Mouse (Mus musculus) retina, postnatal 7 days (tissue): Measurements from ENCODE around the gene Lcn12.

Source experiments
- DNase-seq: peaks from one replicate; pipeline ENCODE4 v3.0.0-alpha.2; 2012; ENCODE audit warnings: low read depth, low spot score

Lcn12 gene

DNA sequence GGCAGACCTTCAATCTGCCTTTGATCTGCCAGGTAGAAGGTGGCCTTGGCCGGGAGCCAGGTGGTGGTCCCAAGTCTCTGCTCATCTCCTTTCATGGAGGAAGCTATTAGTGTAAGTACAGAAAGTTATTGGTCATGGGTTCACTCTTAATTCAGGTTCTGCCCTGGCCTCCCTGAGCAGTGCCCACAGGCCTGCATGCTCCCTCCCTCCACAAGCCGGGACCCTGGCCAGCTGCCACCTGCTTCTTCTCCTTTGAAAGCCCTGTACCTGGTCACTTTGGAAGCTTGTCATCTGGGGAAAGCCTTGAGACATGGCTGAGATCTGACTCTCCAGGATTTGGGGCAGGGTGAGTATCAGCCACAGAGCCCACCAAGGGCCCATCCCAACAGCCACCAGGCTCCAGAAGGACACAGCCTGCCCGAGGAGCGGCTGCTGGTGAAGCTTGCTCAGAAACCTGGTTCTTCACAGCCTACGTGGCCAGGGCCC is at the start of gene Lcn12:
Gene Lcn12, minus strand, starts transcription at position 436 of the 486 bp plus-strand sequence.
- no peak for DNase-seq

DNA sequence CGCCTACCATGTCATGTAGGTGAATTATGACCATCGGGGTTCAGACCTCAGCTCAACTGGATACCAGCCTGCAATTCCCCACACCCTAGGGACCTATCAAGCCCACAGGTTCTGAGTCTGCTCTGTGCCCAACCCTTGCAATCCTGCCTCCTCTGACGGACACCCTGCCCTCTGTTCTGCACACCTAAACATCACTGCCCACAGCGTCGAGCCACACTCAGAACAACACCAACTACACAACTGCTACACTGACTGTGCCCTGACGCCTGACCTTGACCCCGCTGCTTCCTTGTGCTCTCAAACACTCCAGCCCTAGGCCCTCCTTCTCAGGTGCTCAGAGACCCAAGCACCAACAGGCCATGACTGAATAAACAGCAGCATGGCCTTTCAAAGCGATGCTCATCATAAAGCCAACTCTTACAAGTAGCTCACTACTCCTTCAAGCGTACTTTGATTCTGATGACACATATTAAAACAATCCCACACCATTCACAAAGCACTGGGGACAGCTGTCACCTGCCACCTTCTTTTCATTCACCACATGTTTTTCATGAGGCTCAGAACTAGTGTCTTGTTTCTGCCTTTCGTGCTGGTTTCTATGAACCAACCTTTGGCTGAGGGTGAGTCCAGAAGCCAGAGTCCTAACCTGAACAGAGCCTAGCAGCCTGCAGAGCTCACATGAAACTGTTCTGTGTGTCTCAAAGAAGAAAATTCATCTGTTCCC is 48.1 kb upstream of the Lcn12 start:
- no peak for DNase-seq

DNA sequence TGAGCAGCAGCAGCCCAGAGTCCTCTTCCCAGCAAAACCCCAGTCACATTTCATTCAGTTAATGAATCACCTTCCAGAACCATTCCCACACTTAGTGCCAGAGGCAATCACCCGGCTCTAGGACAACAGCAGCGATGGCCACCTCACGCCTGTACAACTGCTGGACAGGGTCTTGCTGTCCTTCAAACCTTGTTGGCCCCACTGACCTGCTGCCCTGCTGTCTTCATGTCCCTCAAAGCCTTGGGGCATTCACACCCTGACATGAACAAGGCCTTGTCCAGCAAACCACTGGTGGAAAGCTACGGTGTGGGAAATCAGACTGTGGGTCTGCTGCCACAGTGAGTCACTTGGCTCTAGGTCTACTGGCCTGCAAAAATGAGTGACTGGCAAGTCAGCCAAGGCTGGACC is 46.8 kb upstream of the Lcn12 start:
- no peak for DNase-seq

DNA sequence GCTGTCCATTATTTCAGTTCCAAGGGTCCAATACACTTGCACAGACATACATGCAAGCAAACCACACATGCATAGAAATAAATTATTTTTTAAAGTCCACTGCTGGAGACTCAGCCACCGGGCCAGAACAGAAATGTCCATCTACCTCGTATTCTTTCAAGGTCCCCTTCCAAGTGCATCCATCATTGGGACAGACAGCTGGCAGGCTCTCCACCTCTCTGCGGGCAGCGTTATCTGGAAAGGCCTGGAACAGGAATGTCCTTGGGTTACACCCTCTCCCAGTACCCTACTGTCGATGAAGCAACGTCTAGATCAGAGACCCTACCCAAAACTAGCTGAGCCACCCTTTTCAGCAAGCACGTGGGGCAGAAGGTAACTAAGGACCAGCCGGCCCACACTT is 42.8 kb upstream of the Lcn12 start:
- DNase-seq: no peak

DNA sequence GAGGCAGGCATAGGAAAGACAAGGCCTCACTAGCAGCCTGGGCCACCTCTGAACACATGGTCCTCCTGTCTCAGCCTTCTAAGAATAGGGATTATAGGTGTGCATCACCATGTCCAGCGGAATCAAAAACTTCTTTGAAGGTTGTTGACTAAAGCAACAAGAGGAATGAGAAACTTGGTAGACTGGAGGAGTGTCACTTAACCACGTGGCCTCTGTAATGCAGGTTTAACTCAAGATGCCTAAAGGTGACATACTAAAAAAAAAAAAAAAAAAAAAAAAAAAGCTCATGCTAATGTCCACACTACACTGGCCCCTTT is 41.1 kb upstream of the Lcn12 start:
- DNase-seq: no peak

DNA sequence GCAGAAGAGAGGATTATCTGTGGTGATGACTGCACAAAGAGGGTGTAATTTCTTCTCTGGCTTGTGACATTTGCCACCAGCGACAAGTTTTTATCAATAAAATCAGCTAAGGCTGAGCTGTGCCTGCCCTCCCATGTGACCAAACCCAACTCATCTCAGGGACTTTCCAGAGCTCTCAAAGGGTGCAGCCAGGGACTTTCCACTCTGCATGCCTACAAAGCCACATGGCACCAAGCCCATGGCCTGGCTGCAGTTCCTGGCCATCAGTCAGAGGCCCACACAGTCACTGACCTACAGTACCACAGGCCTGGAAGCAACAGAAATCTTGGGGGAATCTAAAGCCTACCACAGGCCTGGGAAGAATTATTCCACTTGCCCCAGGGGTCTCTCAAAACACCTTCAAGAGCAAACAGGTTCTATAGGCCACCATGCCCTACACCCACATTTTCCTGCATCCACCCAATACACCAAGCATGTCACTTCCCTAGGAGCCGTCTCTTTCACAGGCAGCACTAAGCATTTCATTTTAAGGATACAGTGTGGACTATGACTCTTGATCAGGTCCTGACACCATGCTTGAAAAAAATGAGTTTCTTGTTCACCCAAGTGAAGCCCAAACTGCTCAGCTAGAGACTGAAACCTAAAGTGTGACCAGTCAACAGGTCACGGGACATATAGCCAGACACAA is 40.6 kb upstream of the Lcn12 start:
- no peak for DNase-seq

DNA sequence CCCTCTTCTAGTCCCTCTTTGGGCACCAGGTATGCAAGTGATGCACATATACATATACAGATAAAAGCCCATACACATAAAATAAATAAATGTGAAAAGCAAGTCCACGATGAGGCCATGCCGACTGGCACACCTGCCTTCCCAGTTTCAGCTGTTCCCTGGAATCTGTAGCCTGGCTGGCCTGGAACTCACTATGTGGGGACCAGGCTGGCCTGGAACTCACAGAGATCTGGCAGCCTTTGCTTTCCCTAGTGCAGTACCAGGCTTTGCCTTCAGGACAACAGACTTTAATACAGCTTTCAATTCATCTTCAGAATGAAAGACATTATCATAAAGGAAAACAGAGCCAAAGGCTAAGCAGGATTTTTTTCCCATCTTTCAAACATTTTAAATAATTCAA is 40.0 kb upstream of the Lcn12 start:
- no peak for DNase-seq

DNA sequence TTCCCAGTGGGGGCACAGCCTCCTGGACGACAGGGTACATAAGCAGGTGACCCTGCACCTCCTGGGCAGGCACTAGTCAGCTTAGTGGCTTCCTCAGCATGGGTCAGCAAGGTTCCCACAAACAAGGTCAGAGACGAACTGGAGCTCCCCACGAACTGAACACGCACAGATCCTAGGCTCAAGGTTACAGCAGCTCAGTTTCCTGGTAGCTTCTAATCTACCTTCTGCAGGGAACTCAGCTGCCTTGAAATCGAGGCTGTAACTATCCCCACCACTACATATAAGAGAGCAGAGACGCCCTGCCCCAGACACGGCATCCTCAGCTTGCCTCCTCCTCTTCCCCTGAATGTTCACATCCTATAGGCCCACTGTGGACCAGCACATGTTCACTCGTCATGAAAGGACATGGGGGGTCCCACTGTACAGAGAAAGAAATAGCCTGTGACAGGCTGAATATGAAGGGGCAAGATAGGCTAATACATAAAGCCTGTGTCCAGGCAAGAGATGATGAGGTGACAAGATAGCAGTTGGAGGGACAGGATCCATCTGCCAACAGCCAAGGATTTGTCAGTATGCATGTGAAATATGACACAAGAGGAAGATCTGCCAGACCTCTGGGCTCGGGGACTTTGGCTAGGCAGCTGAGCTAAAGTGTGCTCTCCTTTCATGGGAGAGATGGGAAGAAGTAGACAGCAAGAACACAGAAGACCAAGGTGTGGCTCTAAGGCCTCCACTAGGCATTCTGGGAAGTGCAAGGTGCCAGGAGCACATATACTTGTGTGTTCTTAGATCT is 33.0 kb upstream of the Lcn12 start:
- no peak for DNase-seq

DNA sequence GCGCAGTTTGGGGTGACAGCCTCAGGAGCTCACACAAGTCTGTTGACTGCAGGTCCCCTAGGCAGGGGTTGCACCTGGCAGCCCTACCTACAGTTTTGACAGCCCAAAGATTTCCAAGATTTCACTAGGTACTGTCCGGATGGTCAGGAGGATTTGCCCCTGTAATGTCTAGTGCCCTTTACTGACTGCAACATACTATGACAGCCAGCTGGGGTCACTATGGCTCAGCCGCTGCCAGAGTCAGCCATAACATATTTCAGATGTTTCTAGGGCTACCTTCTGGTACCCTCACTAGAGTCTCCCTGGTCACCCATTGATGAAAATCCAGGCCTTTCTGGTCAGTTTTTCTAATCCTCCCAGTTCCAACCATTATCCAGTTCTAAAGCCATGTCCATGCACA is 16.2 kb upstream of the Lcn12 start:
- DNase-seq: no peak

DNA sequence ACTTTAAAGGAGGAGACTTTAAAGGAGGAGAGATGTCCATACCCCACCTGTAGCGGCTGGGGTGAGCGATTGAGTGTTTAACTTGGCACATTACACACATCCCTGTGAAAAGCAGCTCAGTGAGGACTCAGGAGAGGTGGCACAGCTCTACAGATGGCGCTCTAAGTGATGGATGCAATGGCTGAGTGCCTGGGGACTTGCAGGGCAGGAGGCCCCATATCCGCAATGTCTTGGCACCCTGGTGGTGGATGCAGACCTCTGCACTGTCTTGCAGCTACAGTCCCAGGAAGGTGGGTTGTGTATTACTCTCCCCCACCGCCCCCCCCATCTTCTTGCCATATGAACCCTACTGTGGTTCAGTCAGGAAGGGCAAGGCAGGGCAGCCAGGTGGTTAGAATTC is 13.3 kb upstream of the Lcn12 start:
- DNase-seq: no peak

DNA sequence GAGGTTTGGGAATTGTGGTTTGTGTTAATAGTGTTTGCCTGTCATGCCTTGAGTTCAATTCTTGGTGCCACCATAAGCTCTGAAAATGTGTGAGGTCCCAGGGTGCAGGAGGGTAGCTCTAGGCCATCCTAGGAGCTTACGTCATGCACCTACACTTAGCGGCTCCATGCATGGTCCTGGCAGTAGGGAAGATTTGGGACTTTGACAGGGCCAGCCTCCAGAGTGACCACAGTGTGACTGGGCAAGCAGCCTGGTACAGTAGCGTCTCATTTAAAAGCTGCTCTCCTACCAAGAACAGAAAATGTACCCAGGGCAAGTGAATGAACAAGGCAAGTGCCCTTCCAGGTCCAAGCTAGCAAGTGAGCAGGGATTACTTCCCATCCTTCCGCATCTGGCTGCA is 12.1 kb upstream of the Lcn12 start:
- no peak for DNase-seq

DNA sequence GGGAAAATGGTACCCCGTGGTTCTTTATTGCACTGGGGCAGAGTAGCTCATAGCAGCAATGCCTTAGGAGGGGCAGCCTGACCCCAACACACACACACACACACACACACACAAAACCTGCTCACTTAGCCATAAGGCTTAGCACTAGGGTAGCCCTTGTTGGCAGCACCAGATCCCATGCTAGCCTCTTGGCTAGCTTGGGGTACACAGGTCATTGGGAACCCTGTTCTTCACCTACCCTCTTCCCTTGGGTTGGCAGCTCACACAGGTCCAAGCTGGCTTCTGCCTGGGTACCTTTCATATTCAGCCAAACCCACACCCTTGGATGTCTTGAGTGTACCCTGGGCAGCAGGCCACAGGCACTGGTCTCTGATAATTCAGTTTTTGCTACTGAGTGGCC is 11.3 kb upstream of the Lcn12 start:
- no peak for DNase-seq

DNA sequence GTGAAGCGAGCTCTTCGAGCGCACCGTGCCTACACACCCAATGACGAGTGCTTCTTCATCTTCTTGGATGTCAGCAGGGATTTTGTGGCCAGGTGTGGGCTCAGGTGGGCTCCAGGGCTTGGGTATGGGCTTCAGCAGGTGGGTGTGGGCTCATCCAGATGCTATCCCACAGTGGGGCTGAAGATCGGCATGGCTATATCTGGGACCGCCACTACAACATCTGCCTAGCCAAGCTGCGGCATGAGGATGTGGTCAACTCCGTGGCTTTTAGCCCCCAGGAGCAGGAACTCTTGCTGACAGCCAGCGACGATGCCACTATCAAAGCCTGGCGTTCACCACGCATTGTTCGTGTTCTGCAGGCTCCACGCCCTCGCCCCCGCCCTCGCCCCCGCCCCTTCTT is 10.8 kb upstream of the Lcn12 start:
- DNase-seq: no peak

DNA sequence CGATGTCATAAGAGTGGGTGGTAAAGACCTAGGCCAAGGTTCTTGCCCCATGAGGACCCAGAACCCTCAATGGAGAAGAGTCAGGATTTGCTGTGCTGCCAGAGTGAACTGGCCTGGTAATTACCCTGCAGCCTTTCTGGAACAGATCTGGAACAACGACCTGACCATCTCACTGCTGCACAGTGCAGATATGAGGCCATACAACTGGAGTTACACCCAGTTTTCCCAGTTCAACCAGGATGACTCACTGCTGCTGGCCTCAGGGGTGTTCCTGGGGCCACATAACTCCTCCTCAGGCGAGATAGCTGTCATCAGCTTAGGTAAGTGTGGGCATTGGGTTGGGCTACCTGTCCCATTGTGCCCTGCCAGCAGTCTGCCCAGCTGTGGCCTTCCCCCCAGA is 9.0 kb upstream of the Lcn12 start:
- DNase-seq: no peak

DNA sequence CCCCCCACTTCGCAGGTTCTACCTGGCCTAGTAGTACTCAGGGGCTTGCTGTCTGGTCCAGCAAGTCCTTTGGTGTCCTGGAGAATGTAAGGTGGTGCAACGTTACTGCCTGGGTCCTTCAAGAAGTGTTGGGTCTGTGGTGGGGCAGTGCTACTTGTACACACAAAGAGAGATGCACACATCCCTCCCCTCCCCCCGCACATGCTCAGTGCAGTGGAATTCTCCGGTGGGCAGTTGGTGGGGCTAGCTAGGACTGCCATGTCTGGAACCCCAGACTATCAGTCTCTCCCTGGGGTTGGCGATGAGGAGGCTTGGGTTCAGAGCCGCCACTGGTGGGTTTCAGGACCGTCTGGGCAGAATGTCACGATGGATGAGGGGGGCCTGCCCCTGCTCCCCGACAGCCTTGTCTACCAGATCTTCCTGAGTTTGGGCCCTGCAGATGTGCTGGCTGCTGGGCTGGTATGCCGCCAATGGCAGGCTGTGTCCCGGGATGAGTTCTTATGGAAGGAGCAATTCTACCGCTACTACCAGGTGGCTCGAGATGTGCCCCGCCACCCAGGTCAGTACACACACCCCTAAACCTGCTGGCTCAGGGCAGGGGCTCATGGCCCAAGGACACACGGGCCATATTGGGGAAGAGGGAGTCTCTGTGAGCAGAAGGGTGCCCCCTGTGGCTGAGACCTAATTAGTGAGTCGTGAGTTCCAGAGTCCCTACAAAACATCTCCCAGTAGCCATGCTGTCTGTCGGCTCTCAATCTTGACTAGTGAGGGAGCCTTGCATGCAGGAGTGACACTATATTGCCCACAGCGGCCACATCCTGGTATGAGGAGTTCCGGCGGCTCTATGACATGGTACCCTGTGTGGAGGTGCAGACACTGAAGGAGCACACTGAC is 8.1 kb upstream of the Lcn12 start, which contains the start of gene C8g:
Gene C8g, minus strand, starts transcription at position 127 of the 894 bp plus-strand sequence.
- no peak for DNase-seq

DNA sequence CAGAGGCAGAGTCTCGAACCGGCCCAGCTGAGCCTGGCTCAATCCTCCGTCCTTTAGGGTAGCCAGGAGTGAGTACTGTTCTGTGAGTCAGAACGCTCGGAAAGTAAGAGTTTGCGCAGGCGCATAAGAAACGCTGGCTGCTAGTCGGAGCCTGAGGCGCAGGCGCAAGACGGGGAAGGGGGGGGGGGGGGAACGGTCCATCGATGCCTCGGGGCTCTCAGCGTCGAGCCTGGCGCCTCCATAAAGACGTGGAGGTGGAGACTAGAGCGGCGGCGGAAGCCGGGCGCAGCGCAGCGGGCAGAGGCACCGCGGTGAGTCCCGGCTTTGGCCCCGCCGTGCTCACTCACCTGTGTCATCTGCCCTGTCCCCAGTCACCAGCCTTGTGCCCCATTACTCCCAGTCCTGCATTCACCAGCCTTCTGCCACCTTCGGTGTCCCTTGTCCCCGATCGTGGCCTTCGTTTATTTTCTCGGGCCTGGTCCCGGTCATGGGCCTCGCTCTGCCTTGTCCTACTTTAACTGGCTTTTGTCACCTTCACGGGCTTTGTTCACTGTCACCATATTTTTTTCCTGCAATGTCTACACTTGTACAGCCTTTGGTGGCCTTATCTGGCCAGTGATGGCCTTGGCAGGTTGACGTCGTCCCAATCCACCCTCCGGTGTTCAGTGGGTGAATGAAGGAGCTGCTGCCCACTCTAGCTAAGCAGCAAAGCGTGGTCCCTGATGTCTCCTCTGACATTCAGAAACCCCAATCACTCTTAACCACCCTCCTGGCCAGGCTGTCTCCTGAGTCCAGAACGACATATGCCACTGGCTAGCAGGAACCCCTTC is 7.1 kb upstream of the Lcn12 start, which contains the start of gene Fbxw5:
Gene Fbxw5, plus strand, starts transcription at position 175 of the 830 bp plus-strand sequence.
- DNase-seq: peak; percentile 94

DNA sequence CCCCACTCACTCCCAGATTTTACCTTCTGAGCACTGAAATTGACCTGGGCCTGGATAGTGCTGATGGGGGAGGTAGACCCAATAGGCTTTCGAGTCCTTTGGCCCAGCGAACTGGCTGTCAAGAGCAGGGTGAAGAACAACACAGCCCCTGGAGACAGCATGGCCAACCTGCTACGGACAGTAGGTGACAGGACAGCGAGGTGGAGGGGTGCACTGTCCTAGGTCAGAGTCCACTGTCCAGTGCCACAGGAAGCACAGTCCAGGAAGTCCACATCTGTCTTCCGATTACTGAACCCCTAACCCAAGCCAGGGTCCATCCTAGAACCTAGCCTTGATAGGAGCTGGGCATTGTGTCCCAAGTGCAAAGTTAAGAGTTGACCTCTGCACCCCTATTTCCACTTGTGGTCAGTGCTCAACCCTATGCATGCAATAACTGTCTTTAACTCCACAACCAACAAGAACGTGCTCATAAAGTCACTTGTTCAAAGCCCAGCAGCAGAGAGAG is 6.4 kb upstream of the Lcn12 start:
- DNase-seq: no peak

DNA sequence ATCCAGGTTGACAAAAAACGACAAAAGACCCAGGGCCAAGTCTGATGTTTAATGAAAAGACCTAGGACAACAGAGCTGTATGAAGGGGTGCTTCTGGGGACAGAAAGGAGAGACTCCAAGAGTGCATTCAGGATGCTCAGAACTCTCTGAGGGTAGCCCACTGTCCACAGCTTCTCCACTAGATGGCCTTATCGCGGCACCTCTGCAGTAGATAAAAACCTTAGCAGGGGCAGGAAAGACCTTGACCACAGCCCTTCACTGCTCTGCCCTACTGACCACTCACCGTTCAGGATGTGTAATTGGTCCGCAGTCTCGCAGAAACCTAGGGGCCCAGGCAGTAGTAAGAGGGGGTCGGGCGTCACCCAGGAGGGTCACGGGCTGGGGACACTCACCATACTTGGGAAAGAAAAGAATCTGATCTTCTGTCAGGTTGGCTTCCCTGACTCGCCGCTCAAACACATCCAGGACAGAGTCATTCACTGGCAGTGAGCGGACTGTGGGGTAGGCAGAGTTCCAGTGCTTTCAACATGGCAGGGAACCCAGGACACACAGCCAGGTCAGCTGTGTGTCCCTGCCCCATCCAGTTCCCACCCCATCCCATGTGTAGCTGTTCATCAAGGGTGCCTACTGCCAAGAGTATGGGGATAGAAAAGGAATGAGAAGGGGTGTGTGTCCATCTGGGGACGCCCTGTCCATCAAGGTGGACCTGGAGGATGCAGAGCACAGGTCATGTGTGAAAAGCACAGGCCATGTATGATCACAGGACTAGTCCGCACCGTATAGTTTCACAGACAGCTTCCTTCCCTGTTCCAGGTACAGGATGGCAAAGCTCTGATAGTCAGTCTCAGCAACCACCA is 5.1 kb upstream of the Lcn12 start:
- no peak for DNase-seq

DNA sequence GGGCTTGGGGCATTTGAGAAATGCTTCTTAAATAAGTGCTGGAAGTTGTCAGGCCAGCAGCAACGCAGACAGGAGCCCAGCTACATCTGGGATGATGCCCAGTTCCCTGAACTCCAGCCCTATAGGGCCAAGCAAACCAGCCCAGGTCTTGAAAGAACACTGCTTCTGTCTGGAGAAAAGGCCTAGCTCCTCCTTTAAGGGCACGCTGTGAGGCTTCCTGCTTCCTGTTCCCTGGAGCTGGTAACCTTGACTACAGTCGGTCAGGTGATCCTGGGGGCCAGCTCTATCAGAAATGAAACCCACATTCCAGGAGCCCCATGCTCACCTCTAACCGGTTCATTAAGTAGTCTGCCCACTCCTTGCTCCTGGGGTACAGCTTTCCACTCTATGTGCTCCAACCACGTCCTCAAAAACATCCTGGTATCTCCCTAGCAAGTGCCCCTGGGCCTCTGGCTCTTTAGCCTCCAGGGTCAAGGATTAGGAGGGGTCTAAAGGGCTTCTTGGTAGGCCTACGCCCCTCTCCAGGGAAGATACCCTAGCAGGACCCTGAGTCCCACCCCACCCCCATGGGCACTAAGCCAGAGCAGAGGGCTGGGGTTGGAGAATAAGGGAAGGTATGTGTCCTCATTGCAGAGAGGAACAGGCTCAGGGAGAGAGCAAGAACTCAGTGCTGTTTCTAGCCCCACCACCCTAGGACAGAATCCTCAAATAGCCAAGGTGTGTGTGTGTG is 4.3 kb upstream of the Lcn12 start:
- no peak for DNase-seq
